Mouse (Mus musculus) megakaryocyte, embryonic 14.5 days (primary cell): ENCODE results near the gene Os9.

Experiments
- FLI1 ChIP-seq: IDR thresholded peaks from 2 replicates; pipeline ENCODE4 v1.6.1; 2012; ENCODE audit warnings: low read length, inconsistent platforms, mixed read lengths
- GATA1 ChIP-seq: IDR thresholded peaks from 3 replicates; pipeline ENCODE4 v1.6.1; 2012; ENCODE audit warnings: mixed read lengths, low read length, inconsistent platforms, borderline replicate concordance

- TF ChIP-seq FLI1: no peak
- no peak for TF ChIP-seq GATA1
These were observed 6.5 kb downstream of the Os9 start for GRCm38 (mm10) chr10:127114408-127114807.
